Mouse (Mus musculus): ENCODE results near the gene Fbxl4. TPM values are rescaled to one million over a fixed set of nuclear protein-coding genes. Genes with fewer than 3 reads are reported as not detected.
A peak's percentile ranks its signal among the peaks of the same experiment; 100 is the strongest.
"Not testable (repeated sequence)": the region's sequence is repeated elsewhere in the genome, so short reads cannot be mapped to it uniquely, and the experiment has no call there.

Fbxl4 gene
- total and polyA plus RNA-seq, 3 experiments: 4.5 TPM; not detected in 1

DNA sequence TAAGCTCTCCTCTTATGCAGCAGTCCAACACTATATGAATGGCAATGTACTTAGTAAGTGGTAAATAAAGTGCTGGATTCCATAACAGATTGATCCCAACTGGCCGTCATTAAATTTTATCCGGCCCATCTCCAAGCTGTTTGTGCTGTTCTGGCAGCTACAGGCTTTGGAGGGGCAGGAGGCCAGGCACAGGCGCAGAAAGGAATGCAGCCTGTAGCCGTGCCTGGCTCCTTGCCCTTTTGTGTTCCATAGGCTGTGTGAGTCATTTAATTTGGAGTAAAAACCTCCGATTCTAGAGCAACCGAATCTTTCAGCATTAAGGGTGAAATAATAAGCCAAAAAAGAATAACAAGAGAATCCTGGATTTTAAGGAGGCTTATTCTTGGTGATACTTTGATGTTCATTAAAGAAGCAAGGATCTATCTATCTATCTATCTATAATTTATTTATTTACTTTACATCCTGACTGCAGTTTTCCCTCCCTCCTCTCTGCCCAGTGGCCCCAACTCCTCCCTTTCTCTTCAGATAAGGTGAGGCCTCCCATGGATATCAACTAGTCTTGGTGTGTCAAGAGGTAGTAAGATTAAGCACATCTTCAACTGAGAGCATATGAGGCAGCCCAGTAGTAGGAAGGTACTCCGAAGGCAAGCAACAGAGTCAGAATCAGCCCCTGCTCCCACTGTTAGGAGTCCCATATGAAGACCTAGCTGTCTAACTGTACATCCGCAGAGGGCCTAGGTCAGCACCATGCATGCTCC, 14.3 kb upstream of the Fbxl4 start:
- Histone ChIP-seq H3K4me3 (ENCODE audit: control insufficient read depth in 1 of 2, insufficient read depth in 1 of 2, low read depth in 2 of 2, low read length in 2 of 2) (no peak overlapping the region), H3K9me3 (replicated peaks; ENCODE audit: insufficient read depth, low read length) (no peaks in the 10 kb centered on the region), H3K36me3 (ENCODE audit: control insufficient read depth in 1 of 2, insufficient read depth in 2 of 2, low read length in 2 of 2) (no peaks in the 10 kb centered on the region), H3K79me2 (ENCODE audit: control insufficient read depth, insufficient read depth, low read length, poor library complexity) (no peaks in the 10 kb centered on the region), H3K27ac (ENCODE audit: control insufficient read depth, low read depth, low read length) (no peak overlapping the region), H3K27me3 (ENCODE audit: control insufficient read depth in 1 of 2, insufficient read depth in 2 of 2, low read length in 2 of 2) (no peaks in the 10 kb centered on the region), H3K9ac (ENCODE audit: control insufficient read depth, low read depth, low read length, poor library complexity, severe bottlenecking) (no peak overlapping the region), H3K4me1 (ENCODE audit: control insufficient read depth in 1 of 2, insufficient read depth in 2 of 2, low read length in 2 of 2) (no peaks in the 10 kb centered on the region)
- no peak for TF ChIP-seq POLR2A (IDR thresholded peaks at IDR 0.05; ENCODE audit: control insufficient read depth in 1 of 2, insufficient read depth in 1 of 2, low read depth in 1 of 2, low read length in 2 of 2, poor library complexity in 1 of 2)
- no peak for TF ChIP-seq ZC3H11A (IDR thresholded peaks at IDR 0.05; ENCODE audit: low read depth, low read length)
- TF ChIP-seq ETS1 (IDR thresholded peaks at IDR 0.05; ENCODE audit: low read depth, low read length): no peak
- TF ChIP-seq BHLHE40 (IDR thresholded peaks at IDR 0.05; ENCODE audit: borderline replicate concordance, low read depth, low read length): no peak
- TF ChIP-seq CHD2 (IDR thresholded peaks at IDR 0.05; ENCODE audit: low read length): no peak
- no peak for TF ChIP-seq ZMIZ1 (IDR thresholded peaks at IDR 0.05; ENCODE audit: low read depth, low read length)
- TF ChIP-seq RCOR1 (IDR thresholded peaks at IDR 0.05; ENCODE audit: low read depth, low read length): no peak
- TF ChIP-seq EP300 (IDR thresholded peaks at IDR 0.05; ENCODE audit: low read depth in 1 of 2, low read length in 2 of 2): no peak
- no peak for TF ChIP-seq NRF1 (IDR thresholded peaks at IDR 0.05; ENCODE audit: insufficient read depth, low read depth, low read length, poor library complexity, severe bottlenecking)
- no peak for TF ChIP-seq TBP (IDR thresholded peaks at IDR 0.05; ENCODE audit: low read depth, low read length)
- no peak for TF ChIP-seq KAT2A (conservative IDR thresholded peaks at IDR 0.05; ENCODE audit: low read depth, low read length)
- no peak for TF ChIP-seq RAD21 (IDR thresholded peaks at IDR 0.05; ENCODE audit: low read depth, low read length)
- TF ChIP-seq MYC (IDR thresholded peaks at IDR 0.05; ENCODE audit: low read depth, low read length): no peak
- TF ChIP-seq USF1 (IDR thresholded peaks at IDR 0.05; ENCODE audit: low read depth, low read length): no peak
- no peak for DNase-seq (ENCODE audit: low read depth, low spot score)

DNA sequence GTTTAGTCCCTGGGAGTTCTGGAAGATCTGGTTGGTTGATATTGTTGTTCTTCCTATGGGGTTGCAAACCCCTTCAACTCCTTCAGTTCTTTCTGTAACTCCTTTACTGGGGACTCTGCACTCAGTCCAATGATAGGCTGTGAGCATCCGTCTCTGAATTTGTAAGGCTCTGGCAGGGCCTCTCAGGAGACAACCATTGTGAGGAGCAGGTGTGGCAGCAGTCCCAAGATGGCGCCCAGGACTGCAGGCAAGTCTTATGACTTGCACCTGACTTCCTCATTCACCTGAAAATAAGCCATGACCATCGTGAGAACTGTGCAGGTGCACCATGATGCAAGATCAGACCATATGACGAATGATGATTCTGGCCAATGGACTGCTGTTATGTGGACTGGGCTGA, 8.3 kb upstream of the Fbxl4 start:
- H3K27me3 ChIP-seq (ENCODE audit: control insufficient read depth in 1 of 2, insufficient read depth in 2 of 2, low read length in 2 of 2); H3K27ac ChIP-seq (ENCODE audit: control insufficient read depth, low read depth, low read length); H3K4me3 ChIP-seq (ENCODE audit: control insufficient read depth in 1 of 2, insufficient read depth in 1 of 2, low read depth in 2 of 2, low read length in 2 of 2); DNase-seq (ENCODE audit: low read depth, low spot score); H3K4me1 ChIP-seq (ENCODE audit: control insufficient read depth in 1 of 2, insufficient read depth in 2 of 2, low read length in 2 of 2); H3K36me3 ChIP-seq (ENCODE audit: control insufficient read depth in 1 of 2, insufficient read depth in 2 of 2, low read length in 2 of 2); H3K79me2 ChIP-seq (ENCODE audit: control insufficient read depth, insufficient read depth, low read length, poor library complexity); H3K9ac ChIP-seq (ENCODE audit: control insufficient read depth, low read depth, low read length, poor library complexity, severe bottlenecking); H3K9me3 ChIP-seq (replicated peaks; ENCODE audit: insufficient read depth, low read length): not testable (repeated sequence)

DNA sequence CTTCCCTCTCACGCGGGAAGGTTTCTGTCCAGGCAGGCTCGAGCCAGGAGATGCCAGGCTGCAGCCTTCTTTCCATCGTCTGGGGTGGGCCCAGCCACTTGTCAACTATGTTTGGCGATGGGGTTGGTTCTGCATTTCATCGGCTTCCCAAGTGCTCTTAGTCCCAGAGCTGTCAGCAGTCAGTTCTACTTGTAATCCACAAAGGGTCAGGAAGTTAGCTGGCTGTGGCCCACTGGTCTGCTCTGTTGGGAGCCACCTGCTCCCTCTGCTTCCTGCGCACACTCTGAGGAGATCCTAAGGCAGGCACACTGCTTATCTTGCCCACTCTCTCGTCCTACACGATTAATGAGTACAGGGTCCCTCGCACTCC, 573 bp downstream of the Fbxl4 start:
- peaks cover 4 to 15% of the 10 kb centered on the region in 2 experiments; a peak in 3 of 4 replicates for H3K4me1 ChIP-seq (ENCODE audit: control insufficient read depth in 1 of 2, insufficient read depth in 2 of 2, low read length in 2 of 2)
- peak; percentile 17; the same call in 1 of the 2 replicates for TF ChIP-seq MXI1 (IDR thresholded peaks at IDR 0.05; ENCODE audit: low read depth, low read length)
- TF ChIP-seq BHLHE40 (IDR thresholded peaks at IDR 0.05; ENCODE audit: borderline replicate concordance, low read depth, low read length): no peak
- peak; percentile 48; the same call in 1 of the 2 replicates for TF ChIP-seq NRF1 (IDR thresholded peaks at IDR 0.05; ENCODE audit: insufficient read depth, low read depth, low read length, poor library complexity, severe bottlenecking)

More for the DNA sequence above, 573 bp downstream of the Fbxl4 start:
- Histone ChIP-seq H3K27me3 (ENCODE audit: control insufficient read depth in 1 of 2, insufficient read depth in 2 of 2, low read length in 2 of 2) (no peaks in the 10 kb centered on the region), H3K79me2 (ENCODE audit: control insufficient read depth, insufficient read depth, low read length, poor library complexity) (peaks cover 11% of the 10 kb centered on the region), H3K9ac (ENCODE audit: control insufficient read depth, low read depth, low read length, poor library complexity, severe bottlenecking) (peak overlapping the region; percentile 94), H3K36me3 (ENCODE audit: control insufficient read depth in 1 of 2, insufficient read depth in 2 of 2, low read length in 2 of 2) (peaks cover 0 to 5% of the 10 kb centered on the region in 2 experiments; a peak in 2 of 4 replicates), H3K27ac (ENCODE audit: control insufficient read depth, low read depth, low read length) (peak overlapping the region; percentile 88), H3K4me3 (ENCODE audit: control insufficient read depth in 1 of 2, insufficient read depth in 1 of 2, low read depth in 2 of 2, low read length in 2 of 2) (peak overlapping the region; percentile 91 to 99), H3K9me3 (replicated peaks; ENCODE audit: insufficient read depth, low read length) (no peaks in the 10 kb centered on the region)
- DNase-seq (ENCODE audit: low read depth, low spot score): peak; percentile 66

Measured in MEL (cell line).